Mouse (Mus musculus) hematopoietic stem cell, adult 5-6 weeks (primary cell): ENCODE results near the gene Sepsecs. TPM values are rescaled to one million over a fixed set of nuclear protein-coding genes. Genes with fewer than 3 reads are reported as not detected.
"Not testable (repeated sequence)": the region's sequence is repeated elsewhere in the genome, so short reads cannot be mapped to it uniquely, and the experiment has no call there.

Experiments used
- ATAC-seq, 2 experiments: fragments of 125-278 bp in 1 of 2; replicated peaks in 1 of 2; 2 replicates each; pipeline ENCODE4 v1.8.0; 2016 to 2017; ENCODE audit warnings: inconsistent platforms in 2 of 2, mild to moderate bottlenecking in 2 of 2, moderate number of reproducible peaks in 2 of 2, low read depth in 1 of 2, moderate TSS enrichment in 1 of 2; ENCODE audit not compliant: low FRiP score in 2 of 2, poor library complexity in 2 of 2, severe bottlenecking in 2 of 2, insufficient read depth in 1 of 2, low TSS enrichment in 1 of 2
- total RNA-seq: library from RNA; stranded (forward); fragments of 172-1452, 232-1000 nt; gene quantifications from 2 replicates; pipeline ENCODE4 v1.2.3, GENCODE M21; 2017

Gene Sepsecs
- 13.5 and 23.7 TPM in 2 replicates for total RNA-seq

DNA sequence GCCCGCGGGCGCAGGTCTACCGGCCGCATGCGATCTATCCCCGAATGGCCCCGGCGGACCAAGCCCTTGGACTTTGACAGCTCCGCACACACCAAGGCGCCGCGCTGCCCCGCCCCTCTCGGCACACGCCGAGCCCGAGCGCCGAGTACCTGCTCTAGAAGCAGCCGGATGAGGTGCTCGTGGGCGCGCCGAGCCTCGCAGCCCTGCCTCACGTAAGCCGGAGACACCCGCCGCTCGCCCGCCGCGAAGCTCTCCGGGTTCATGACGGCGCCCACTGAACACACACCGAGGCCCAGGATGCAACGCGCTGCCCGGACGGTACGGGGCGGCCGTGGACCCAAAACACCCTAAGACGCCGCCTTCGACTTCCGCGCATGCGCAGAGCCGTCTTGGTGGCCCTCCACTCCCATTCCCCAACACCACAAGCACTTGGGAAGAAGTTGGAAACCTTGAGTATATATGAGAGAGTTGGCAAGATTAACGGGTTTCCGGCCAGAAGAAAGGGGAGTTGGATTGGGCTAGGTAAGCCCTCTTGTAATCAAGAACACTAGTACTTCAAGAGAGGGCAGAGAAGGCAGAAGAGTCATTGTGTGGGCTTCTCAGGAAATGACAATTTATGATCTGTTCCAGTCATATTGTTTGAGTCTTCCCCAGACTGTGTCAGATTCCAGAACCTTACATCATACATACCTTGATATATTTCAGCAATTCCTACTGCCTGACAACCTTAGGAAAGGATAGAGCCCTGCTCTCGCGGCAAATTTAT lies at the start of gene Sepsecs:
Gene Sepsecs, minus strand, starts transcription at position 283 of the 766 bp plus-strand sequence.
- ATAC-seq = peak; percentile 94 to 96

DNA sequence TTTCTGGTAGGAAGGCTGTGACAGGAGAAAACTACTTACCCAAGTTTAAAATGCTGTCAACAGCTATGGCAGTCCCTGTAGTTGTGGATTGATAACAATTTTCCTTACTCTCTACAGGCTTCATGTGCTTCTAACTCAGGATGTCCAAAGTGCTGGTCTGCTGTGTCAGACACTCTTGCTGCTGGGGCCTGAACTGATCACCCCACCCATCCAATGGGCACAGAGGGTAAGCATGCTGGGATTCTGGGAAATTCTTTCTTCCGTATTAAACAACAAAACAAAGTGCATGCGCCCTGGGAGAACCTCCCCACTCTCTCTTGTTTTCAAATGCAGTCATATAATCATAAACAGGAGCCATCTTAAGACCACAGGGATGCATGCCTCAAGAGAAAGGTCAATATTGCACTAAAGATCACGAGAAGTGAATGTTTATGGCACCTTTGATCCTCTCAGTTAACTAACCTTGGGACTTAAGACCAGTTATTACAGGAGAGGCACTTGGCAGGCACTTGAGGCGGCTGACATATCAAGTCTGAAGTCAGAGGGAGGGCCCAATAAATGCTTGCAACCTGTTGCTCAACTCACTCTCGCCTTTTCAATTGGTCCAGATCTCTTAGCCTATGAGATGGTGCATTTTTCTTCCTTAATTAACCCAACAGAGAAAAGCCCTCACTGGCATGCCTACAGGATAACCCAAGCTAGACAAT lies 47.4 kb upstream of the Sepsecs start:
- ATAC-seq = no peak

GRCm38 (mm10) chr5:52712704-52713103 lies 43.2 kb upstream of the Sepsecs start:
- peak in 1 of 2 experiments; percentile 64; a peak in 1 of 4 replicates for ATAC-seq

GRCm38 (mm10) chr5:52704562-52704961 lies 35.1 kb upstream of the Sepsecs start:
- no peak for ATAC-seq

GRCm38 (mm10) chr5:52697882-52698440 lies 28.5 kb upstream of the Sepsecs start:
- not testable (repeated sequence) for ATAC-seq

DNA sequence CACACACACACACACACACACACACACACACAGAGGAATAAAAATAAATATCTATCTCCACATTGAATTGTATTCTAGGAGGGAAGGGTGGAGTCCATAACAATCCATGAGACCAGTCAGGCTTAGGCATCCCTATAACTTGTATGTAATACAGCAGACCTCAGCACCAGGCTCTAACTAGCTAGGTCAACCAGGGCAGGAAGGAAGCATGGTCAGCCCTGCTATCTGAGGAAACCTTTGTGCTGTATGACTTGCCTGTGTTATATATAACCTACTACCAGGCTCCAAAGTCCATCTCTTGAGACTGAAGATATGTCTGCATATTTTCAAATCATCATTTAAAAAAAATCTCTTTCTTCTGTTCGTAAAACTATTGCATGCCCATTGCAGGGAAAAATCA lies 27.8 kb upstream of the Sepsecs start:
- no peak for ATAC-seq

DNA sequence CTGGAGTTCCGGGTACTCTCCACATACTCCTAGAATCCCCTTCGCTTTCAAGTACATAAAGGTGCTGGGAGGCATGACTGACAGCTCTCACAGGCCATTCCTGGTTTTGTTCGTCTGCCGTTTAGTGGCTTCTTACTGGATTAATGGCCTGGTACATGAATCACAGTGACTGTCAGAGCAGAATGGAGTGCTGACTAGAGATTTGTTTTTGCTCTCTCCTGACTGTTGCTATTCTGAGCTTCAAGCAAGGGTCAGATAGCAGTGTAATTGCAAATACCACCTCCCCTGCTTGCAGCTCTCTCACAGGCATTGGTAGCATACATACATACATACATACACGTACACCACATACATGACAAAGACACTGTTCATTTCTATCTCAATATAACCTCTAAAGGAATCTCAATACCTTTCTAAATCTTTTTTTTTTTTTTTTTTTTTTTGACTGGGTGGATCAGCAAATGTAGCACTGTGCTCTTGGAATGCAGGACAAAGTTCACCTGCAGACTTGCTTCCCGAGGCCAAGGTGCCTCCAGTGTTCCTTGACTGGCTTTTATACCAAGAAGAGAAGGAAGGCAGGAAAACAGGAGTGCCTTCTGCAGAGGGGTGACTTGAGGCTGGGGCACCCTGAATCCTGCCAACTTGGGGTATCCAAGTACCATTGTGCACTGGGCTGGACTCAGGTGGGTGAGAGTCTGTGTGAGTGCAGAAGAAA lies 18.4 kb upstream of the Sepsecs start:
- ATAC-seq = no peak

DNA sequence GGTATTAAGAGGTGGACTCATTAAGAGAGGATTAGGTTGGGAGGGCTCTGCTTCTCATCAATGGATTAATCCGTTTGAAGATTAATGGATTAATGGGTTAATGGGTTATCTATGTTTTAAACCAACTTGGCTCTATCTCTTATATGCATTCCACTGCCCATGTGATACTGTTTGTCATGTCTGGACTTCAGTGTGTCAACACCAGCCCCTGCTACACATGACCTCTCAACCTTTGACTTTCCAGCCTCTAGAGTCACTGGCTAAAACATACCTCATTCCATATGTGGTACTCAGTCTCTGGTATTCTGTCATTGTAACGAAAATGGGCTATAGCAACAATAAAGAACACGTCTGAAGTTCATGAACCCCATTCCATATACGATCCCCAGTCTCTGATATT lies 11.6 kb upstream of the Sepsecs start:
- ATAC-seq = no peak

DNA sequence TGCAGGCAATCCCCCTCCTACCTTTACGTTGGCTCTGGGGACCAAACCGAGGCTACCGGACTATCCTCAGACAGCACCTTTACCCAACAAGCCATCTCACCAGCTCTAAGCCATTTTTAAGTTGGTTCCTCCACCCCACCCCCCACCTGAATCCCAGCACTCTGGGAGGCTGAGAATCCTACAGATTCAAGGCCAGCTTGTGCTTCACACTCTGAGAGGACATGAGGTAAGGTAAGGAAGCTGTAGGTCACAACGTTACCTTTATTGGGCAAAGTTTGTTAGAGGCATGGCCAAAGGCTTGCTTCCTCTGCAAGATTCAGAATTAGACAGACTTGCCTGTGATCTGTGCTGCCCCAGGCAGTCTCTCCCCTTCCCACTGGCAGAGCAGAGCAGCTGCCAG lies 10.7 kb upstream of the Sepsecs start:
- ATAC-seq = no peak

- ATAC-seq = no peak
Measured at GRCm38 (mm10) chr5:52678498-52679070, 9.1 kb upstream of the Sepsecs start.

DNA sequence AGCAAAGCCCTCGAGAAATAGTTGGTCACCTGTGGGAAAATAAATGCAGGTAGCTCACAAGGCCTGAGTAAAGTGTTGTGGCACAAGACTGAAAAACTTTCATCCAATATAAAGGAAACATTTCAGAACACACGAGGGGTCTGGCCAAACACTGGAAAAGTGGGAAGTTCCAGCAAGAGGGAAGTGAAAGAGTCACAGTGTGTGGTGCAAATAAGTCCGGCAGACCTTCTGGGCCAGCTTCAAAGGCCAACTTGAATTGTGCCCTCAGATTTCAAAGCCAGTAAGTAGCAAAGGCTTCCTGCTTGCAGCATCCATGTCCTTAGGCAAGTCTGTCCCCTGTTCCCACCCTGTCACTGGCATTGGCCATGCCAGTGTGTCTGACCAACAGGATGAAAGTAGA lies 7.6 kb upstream of the Sepsecs start:
- ATAC-seq = no peak

GRCm38 (mm10) chr5:52674384-52675069 lies 5.0 kb upstream of the Sepsecs start:
- no peak for ATAC-seq

DNA sequence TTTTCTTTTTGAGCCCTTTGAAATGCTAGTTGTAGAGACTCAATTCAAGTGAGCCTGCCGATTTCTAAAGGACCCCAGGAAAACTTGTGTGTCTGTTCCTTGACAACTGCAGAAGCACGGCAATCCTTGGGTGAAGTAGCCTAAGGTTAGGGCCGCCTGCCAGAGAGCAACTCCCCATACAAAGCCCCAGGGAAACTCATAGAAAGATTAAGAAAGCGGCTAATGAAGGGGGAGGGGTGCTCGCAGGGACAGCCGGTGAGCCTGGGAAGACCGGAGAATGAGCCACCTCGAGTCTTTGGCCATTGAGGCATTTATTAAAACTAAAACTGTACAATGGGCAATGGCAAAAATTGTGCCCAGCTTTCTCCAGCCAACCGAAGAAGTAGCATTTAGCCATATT lies 3.8 kb upstream of the Sepsecs start:
- ATAC-seq = no peak

DNA sequence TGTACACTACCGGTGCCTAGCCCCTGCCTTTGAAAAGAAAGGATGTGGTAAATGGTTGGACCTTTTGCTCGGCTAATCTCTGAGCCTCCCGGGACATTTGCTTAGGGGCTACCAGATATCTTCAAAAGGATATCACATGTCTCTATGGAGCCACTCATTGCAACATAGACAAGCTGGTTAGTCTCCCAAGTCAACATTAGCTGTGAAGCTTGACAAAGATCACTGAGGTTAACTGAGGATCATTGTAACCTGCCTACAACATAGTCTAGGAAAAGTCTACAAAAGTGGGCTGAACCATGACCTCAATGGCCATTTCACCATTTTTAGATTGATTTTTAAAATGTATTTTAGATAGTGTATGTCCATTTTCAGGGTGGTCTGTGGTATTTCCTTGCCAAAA lies 1.2 kb upstream of the Sepsecs start:
- no peak for ATAC-seq

- no peak for ATAC-seq
Measured at GRCm38 (mm10) chr5:52666766-52667165, 2.7 kb downstream of the Sepsecs start.

GRCm38 (mm10) chr5:52657957-52658356 lies 11.6 kb downstream of the Sepsecs start:
- no peak for ATAC-seq

DNA sequence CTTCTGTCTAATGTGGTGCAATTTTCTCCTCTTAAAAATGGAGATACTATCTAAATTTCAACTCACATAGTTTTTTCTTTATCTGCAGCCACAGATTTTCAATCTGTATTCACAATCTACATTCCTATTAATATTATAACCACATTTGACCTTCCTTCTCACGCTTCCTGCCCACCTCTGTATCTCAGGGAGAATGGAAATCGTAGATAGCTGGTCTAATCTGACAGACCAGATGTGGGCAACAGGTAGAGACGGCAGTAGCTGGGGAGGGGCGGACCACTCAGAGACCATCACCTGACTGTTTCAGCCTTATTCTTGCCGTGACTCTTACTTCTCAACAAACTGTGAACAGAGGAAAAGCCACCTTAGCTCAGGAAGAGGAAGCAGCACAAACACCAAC lies 12.2 kb downstream of the Sepsecs start:
- ATAC-seq = no peak
